Mouse (Mus musculus) embryonic fibroblast, embryonic 13.5 days (primary cell): ENCODE results near the gene Vkorc1. TPM values are rescaled to one million over a fixed set of nuclear protein-coding genes. Genes with fewer than 3 reads are reported as not detected.
A peak's percentile ranks its signal among the peaks of the same experiment; 100 is the strongest.

Experiments
- H3K27ac ChIP-seq: 2 replicates; pipeline ENCODE4 v1.5.1; 2012; ENCODE audit warnings: low read length, control low read depth, inconsistent platforms; ENCODE audit not compliant: insufficient read depth
- H3K4me1 ChIP-seq: 2 replicates; pipeline ENCODE4 v1.6.1; 2011; ENCODE audit warnings: low read length; ENCODE audit not compliant: control insufficient read depth, insufficient read depth
- H3K4me3 ChIP-seq: 2 replicates; pipeline ENCODE4 v1.5.1; 2011; ENCODE audit warnings: mild to moderate bottlenecking, control low read depth, low read length; ENCODE audit not compliant: insufficient read depth
- CTCF ChIP-seq: IDR thresholded peaks from 2 replicates; pipeline ENCODE4 v1.5.1; 2011; ENCODE audit warnings: mild to moderate bottlenecking, control low read depth, low read length, moderate library complexity, borderline replicate concordance; ENCODE audit not compliant: insufficient read depth
- POLR2A ChIP-seq: IDR thresholded peaks from 2 replicates; pipeline ENCODE4 v1.6.1; 2011; ENCODE audit warnings: low read depth, mild to moderate bottlenecking, control low read depth, low read length, moderate library complexity
- polyA plus RNA-seq: library from polyadenylated mRNA; stranded (reverse); fragments of >200 nt; gene quantifications from 2 replicates; pipeline ENCODE4 v1.2.4, GENCODE M21; 2011; ENCODE audit warnings: low read depth; ENCODE audit not compliant: missing spikeins, insufficient read length

Gene Vkorc1
- polyA plus RNA-seq, 1 experiment, result 146 TPM

GRCm38 (mm10) chr7:127879301-127879700 lies 16.1 kb downstream of the Vkorc1 start:
- Histone ChIP-seq H3K27ac (no peak overlapping the region), H3K4me3 (no peak overlapping the region), H3K4me1 (peaks cover 3% of the 10 kb centered on the region; the same call in 1 of the 2 replicates)
- TF ChIP-seq CTCF (no peak), POLR2A (no peak)

- Histone ChIP-seq H3K27ac (peak within 1 kb of the TSS; percentile 86), H3K4me3 (peak within 1 kb of the TSS; percentile 95), H3K4me1 (peaks cover 3% of the 10 kb centered on the region; the same call in 1 of the 2 replicates)
- TF ChIP-seq POLR2A, result peak; percentile 83
- TF ChIP-seq CTCF, result no peak
These were observed 18.7 kb downstream of the Vkorc1 start, which contains the start of gene Zfp668 for GRCm38 (mm10) chr7:127876467-127877348. TSS of gene Zfp668 (minus strand) at chr7:127876828.

GRCm38 (mm10) chr7:127876041-127876466 lies 19.4 kb downstream of the Vkorc1 start, which contains the start of gene Zfp646:
TSS of gene Zfp646 (plus strand) at chr7:127876221.
- H3K27ac ChIP-seq, result peak within 1 kb of the TSS; percentile 86
- no peak for TF ChIP-seq POLR2A
- no peak for TF ChIP-seq CTCF
- peaks cover 3% of the 10 kb centered on the region; the same call in 1 of the 2 replicates for H3K4me1 ChIP-seq
- H3K4me3 ChIP-seq, result peak within 1 kb of the TSS; percentile 95

GRCm38 (mm10) chr7:127875627-127876001 lies 19.8 kb downstream of the Vkorc1 start:
- TF ChIP-seq POLR2A (no peak; the same call in 1 of the 2 replicates), CTCF (no peak)
- peak overlapping the region; percentile 95 for H3K4me3 ChIP-seq

GRCm38 (mm10) chr7:127874812-127875626 lies 20.4 kb downstream of the Vkorc1 start:
- TF ChIP-seq CTCF (no peak), POLR2A (0 out of 2 replicates have a peak, but pooled peaks have one; percentile 39)
- H3K4me3 ChIP-seq, result peak overlapping the region; percentile 95
- peaks cover 4% of the 10 kb centered on the region; the same call in 1 of the 2 replicates for H3K4me1 ChIP-seq
- H3K27ac ChIP-seq, result peak overlapping the region; percentile 86

More at GRCm38 (mm10) chr7:127875627-127876001, 19.8 kb downstream of the Vkorc1 start:
- peaks cover 3% of the 10 kb centered on the region; the same call in 1 of the 2 replicates for H3K4me1 ChIP-seq
- H3K27ac ChIP-seq, result peak overlapping the region; percentile 86

GRCm38 (mm10) chr7:127870136-127870821 lies 25.1 kb downstream of the Vkorc1 start:
- Histone ChIP-seq H3K27ac (no peak overlapping the region; the same call in 1 of the 2 replicates), H3K4me1 (0 out of 2 replicates have a peak, but pooled peaks cover 9% of the 10 kb centered on the region), H3K4me3 (no peak overlapping the region)
- TF ChIP-seq POLR2A (no peak), CTCF (no peak)

- H3K4me3 ChIP-seq, result no peak overlapping the region
- TF ChIP-seq POLR2A, result no peak
- no peak for TF ChIP-seq CTCF
- H3K4me1 ChIP-seq, result 0 out of 2 replicates have a peak, but pooled peaks cover 9% of the 10 kb centered on the region
- H3K27ac ChIP-seq, result 0 out of 2 replicates have a peak overlapping the region, but pooled peaks have one; percentile 24
These were observed 26.1 kb downstream of the Vkorc1 start for GRCm38 (mm10) chr7:127869149-127869810.

GRCm38 (mm10) chr7:127867641-127868040 lies 27.8 kb downstream of the Vkorc1 start:
- Histone ChIP-seq H3K27ac (no peak overlapping the region), H3K4me1 (0 out of 2 replicates have a peak, but pooled peaks cover 9% of the 10 kb centered on the region), H3K4me3 (no peak overlapping the region)
- TF ChIP-seq POLR2A (no peak), CTCF (no peak)
